Mouse (Mus musculus) central nervous system, embryonic 11.5 days (tissue): ENCODE results near the gene Padi4. TPM values are rescaled to one million over a fixed set of nuclear protein-coding genes. Genes with fewer than 3 reads are reported as not detected.

ENCODE experiments used
- polyA plus RNA-seq: library from polyadenylated mRNA; depleted of rRNA; stranded (reverse); fragments of >200 nt; gene quantifications from 2 replicates; pipeline ENCODE4 v1.2.3, GENCODE M21; 2012; rRNA removed

Padi4 gene
- polyA plus RNA-seq, result 0.42 and 0.46 TPM in 2 replicates

GRCm38 (mm10) chr4:140774025-140774800 lies at the start of gene Padi4:
TSS of gene Padi4 (minus strand) at chr4:140774236.

DNA sequence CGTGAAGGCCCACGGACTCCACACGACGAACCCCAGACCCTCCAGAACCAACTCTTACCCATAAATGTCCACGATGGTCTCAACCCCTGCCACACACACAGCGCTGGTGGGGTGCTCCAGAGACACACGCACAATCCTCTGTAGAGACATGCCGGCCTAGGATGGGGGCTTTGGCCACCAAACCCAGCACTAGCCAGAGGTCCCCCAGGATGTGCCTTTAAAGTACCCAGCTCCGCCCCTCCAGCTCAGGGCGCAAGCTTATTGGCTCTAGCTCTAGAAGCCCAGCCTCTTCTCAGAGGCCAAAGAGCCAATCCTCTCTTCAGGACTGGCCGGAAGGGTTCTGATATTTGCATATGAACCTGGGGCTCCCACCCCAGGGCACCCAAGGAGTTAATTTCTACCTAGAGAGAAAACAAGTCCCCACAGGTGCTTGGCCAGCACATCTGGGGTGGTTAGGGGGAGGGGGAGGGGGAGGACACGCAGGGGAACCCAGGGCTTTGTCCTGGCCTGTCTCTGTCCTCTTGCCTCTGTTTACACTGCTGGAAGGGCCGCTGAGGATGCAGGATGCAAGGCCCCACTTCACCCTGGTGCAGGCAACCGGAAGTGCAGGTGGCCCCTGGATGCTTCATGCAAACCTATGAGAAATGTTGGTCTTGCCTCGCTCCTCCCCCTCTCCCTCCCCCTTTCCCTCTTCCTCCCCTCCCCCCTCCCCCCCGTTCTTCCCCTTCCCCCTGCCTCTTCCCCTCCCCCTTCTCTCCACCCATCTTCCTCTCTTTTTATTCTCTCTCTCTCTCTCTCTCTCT lies 36.6 kb upstream of the Padi4 start, which contains the start of gene Padi3:
Padi3 (minus strand) TSS at position 191 of the 803 bp plus-strand sequence.

DNA sequence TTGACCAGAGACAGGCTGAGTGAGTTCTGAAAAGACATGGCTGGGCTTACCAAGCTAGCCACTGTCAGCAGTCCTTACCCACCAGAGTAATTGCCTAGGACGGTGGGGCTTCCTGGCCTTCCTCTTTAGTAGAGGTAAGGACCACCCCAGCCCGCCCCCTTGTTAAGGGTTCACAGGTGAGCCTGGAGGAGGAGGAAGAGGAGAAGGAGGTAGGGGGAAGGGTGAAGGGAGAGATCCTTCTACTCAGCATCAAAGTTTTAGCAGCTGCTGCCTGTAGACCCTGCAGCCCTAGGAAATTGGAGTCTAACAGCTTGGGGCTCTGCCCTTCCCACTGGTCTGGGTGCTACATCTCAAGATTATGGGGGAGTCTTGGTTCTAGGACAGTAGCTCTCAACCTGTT lies 31.5 kb downstream of the Padi4 start, which contains the start of gene Padi6:
Padi6 (minus strand) TSS at position 101 of the 400 bp plus-strand sequence.

DNA sequence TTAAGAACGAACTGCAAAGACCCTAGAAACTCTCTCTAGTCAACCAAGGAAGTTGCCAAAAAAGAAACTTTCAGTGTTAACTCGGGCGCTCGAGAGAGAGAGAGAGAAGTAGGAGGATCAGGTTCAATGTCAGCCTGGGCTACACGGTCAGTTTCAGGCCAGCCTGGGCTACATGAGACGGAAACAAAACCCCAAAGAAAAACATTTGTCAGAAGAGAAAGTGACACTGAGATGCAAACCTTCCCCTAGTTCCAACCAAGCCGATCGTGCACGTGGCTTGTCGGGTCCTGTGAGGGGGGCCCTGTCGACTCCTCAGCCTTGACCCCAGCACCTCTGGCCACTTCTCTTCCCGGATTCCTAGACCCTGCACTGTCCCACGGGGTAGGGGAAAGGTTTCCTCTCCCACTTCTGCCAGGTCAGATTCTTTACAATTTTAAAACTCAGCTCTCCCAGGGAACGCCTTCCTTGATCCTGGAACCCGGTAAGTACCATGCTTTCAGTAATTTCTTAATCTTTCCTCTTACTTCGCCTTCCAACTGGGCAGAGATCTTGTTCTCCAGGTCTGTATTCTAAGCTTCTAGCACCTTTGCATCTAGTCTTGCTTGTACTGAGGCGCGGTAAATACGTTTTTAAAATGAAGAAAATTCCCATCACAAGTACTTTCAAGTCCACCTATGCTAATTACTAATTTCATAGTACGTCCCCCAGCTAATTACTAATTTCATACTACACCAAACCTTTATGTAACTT lies 73.6 kb downstream of the Padi4 start, which contains the start of gene Rcc2:
Rcc2 (plus strand) TSS at position 273 of the 750 bp plus-strand sequence.

Other genes with a start within 250 kb of the Padi4 start
- 24.4 and 53.5 TPM in 2 replicates for gene Arhgef10l, start 108.2 kb downstream of the Padi4 start, polyA plus RNA-seq
- gene Rcc2, start 73.7 kb downstream of the Padi4 start, polyA plus RNA-seq, result 171 and 202 TPM in 2 replicates
- not detected in 2 replicates for gene Padi6, start 31.6 kb downstream of the Padi4 start, polyA plus RNA-seq
- 0.12 and 0.17 TPM in 2 replicates for gene Padi3, start 36.4 kb upstream of the Padi4 start, polyA plus RNA-seq
- 0.11 and 0.14 TPM in 2 replicates for gene Padi1, start 71.5 kb upstream of the Padi4 start, polyA plus RNA-seq
- gene Padi2, start 132.1 kb upstream of the Padi4 start, polyA plus RNA-seq, result 0.71 and 1.1 TPM in 2 replicates
- gene Sdhb, start 187.0 kb upstream of the Padi4 start, polyA plus RNA-seq, result 236 and 247 TPM in 2 replicates
- gene Atp13a2, start 212.6 kb upstream of the Padi4 start, polyA plus RNA-seq, result 73.2 and 75.5 TPM in 2 replicates
- gene Mfap2, start 236.2 kb upstream of the Padi4 start, polyA plus RNA-seq, result 178 and 251 TPM in 2 replicates